Mouse (Mus musculus): ENCODE results near the gene Shc3. TPM values are rescaled to one million over a fixed set of nuclear protein-coding genes. Genes with fewer than 3 reads are reported as not detected.

Shc3 gene
- polyA plus RNA-seq, 1 experiment, result 0.21 TPM

DNA sequence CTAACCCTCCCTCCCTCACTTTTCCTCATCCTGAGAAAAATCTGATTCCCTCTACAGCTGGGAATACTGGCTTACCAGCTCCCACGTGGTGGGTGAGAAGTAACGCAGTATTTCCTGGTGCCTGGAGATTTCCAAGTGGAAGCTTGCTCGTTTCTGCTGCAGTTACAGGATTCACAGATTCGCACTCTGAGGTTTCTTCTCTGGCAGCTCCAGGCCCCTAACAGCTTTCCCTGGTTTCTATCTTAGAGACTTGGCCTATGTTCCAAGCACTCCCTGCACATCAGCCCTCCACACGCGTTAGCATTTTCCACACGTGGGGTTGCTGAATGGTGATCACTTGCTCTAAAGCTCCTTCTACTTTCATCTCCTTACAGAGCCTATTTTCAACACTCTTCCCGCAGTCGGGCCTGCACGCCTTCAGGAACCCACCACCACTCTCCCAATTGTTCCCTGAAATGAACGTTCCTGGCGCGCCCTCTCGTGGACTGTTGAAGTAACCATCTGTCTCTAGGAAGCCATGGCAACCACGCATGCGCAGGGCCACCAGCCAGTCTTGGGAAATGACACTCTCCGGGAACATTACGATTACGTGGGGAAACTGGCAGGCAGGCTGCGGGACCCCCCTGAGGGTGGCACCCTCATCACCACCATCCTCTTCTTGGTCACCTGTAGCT, 150.8 kb downstream of the Shc3 start:
- peak; percentile 93 for DNase-seq (ENCODE audit: low spot score)

DNA sequence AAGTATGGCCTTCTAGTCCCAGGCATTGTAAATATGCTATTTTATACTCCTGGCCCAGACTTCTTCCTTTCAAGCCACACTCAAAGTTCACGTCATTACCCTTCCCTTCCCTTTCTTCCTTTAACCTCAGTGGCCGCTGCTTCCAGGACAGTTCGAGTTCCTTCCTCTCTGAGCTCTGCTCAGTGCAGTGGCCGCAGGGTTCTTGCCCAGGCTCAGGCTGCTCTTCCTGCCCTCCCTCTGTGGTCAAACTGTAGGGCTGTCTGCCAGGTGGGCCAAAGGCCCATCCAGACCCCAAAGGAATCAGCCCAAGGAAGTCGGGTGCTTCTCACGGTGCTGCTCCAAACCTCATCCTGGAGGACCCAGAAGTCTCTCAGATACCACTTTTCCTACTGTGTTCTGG, 151.4 kb downstream of the Shc3 start:
- no peak for DNase-seq (ENCODE audit: low spot score)

DNA sequence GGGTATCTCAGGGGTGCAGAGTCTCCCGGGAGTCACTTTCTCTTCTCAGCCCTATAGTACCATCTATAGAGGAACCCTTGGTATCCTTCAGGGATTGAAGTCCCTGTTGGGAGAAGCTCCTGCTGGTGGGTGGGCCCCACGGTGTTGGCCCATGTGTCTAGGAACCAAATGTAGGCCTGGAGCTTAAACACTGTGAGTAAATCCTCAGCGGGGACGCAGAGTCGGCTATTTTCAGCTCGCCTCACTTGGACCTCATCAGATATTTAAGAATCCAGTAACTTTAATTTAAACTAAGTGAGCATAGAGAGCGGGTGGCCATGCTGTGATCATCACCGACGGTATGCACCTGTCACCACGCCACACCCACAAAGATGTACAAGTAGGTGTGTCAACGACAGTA, 152.5 kb downstream of the Shc3 start:
- DNase-seq (ENCODE audit: low spot score), result no peak

DNA sequence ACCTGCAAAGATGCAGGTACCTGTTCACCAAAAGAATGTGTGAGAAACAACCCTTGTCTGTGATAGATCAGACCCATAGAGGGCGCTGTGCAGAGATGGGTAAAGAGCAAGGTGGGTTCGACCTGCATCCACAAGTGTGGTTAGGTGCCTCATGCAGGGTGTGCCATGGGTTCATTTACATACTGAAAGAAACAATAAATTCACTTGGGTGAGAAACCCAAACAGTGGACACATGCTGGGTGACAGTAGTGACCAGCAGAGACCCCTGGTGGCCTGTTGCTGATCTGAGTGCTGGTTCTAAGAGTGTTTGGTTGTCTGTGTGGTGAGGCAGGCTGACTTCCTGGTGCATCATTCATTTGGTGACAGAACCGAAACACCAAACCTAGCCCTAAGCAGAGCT, 155.8 kb downstream of the Shc3 start:
- no peak for DNase-seq (ENCODE audit: low spot score)

DNA sequence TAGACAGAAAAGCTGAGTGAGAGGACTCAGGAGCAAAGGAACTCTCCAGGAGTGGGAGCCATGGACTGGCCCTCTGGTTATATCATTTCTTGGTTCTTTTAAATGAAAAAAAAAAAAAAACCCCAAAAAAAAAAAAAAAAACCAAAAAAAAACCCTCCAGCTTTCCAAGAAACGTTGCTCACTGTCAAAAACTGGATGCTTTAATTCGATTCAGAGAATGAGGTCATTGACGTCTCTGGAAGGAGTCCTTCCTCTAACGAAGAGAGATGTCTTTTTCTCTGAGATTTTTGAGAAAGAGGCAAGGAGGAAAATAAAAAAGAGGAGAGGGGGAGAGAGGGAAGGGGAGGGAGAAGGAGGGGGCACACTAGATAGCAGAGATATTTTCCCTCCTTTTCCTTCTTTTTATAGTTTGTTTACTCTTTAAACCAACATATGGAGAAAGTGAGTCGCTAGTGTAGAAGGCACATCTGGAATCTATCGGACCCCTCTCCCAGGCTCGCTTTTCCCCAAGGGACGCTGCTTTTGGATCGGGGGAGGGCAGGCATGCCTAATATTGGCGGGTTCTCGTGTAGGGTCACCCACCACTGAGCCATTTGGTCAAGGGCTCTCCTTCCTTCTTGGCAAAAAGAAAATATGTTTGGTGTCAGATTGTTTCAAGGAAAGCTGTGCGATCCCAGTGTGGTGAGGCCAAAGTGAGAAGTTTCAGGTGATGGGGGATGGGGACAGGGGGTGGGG, 157.4 kb downstream of the Shc3 start:
- no peak for DNase-seq (ENCODE audit: low spot score)

DNA sequence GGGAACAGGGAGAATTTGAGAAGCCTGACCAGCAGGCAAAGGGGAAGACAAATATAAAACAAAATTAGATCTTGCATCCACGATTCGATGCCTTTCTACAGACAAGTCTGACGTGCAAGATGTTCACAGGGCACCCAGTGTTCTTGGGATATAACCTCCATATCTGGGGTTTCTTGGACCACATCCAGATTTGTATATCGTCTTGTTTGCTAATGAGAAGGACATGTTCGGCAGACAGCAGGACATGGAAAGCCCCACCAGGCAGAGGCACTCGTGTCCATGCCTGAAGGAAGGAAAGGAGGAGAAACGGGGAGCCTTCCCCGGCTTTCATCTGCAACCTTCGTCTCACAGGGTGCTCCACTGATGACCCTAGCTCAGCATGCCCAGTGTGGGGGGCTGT, 158.0 kb downstream of the Shc3 start:
- no peak for DNase-seq (ENCODE audit: low spot score)

DNA sequence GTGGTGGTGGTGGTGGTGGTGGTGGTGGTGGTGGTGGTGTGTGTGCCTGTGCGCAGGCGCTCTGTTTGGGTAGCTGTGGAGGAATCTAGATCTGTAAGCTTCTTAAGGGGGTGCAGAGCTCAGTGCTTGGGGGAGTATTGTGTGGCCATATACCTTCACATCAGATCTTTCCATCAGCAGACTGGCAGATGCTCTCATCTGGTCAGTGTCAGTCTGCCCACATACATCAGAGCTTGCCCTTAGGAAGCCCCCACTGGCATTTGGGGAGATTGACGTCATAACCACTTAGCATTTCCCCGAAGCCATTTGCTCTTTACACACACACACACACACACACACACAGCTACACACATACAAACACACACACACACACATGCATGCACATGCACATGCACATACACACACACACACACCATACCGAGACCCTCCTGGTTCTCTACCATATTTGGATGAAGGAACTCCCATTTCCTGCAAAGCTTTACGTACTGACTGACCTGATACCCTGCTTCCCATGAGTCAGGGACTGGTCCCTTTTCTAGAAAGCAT, 159.2 kb downstream of the Shc3 start:
- DNase-seq (ENCODE audit: low spot score), result no peak

DNA sequence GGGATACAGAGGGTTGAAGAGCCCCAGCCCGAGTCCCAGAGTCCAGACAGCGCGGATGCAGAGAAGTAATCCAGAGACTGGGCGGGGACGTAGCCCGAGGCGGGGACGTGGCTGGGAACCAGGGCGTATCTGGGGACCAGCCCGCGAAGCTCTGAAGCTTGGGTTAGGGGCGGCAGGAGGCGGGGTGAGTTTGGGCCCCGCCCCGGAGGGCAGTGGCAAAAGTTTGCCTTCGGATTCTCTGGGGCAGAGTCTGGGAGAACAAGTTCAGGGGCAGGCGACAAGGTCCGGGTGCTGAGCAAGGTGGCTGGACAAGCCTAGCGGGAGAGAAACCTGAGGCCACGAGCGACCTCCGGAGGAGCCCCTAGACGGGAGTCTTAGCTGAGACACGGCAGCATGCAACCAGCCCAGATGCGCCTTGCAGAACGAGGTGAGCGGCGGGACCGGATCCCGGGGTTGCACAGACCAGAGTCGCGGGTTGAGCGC, 160.7 kb downstream of the Shc3 start, which contains the start of gene S1pr3:
TSS of gene S1pr3 (plus strand) at position 121 of the 483 bp plus-strand sequence.
- DNase-seq (ENCODE audit: low spot score), result peak; percentile 35

DNA sequence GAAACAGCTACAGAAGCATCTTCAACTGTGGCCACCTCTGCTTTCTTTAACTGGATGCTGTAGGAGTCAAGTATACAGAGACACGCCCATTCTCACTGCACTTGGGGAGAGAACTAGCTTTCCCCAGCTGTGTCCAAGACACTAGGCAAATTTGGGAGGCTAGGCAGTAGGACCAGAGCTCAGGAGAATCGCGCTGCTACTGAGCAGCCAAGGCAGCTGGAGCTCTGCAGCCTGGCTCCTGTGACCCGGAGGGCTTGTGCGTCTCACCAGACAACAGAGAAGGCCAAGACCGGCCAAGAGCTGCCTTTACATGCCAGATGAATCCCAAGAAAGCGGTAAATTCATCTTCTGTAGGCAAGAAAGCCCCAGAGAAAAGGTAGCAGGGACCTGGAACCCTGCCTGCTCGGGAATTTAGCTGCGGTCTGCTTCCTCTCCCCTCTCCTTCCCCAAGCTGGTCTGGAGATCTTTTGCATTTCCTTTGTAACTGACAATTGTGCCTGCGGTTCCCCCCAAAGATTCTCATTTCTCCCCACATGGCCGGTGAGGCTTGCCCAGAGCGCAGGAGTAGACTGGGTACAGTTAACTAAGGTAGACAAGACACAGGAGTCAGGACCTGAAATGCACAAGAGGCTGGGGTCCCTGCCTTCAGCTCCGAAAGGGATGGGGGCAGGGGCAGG, 161.5 kb downstream of the Shc3 start:
- DNase-seq (ENCODE audit: low spot score), result no peak

DNA sequence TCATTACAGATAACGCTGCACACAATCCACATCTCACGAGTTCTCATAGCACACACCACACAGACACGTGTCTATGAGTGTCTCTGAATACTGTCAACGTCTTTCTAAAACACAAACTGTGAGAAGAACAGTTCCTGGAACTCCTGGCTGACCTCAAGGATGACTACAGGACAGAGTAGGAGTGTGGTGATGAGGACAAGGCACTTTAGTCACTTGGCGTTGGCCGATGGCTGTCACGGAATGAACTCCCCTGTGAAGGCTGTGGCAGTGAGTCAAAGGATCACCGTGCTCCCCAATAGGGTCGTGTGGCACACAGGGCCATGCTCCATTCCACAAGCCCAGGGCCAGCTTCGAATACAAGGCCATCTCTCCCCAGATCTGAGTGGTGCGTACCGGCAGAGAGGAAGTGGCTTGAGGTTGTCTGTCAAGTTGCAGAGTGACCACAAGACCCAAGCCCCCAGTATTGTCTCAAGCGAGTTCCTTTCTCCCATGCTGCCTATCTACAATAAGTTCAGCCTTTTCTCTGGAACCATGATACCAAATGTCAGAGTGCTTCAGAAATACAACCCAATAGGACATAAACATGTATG, 163.4 kb downstream of the Shc3 start:
- DNase-seq (ENCODE audit: low spot score), result no peak

DNA sequence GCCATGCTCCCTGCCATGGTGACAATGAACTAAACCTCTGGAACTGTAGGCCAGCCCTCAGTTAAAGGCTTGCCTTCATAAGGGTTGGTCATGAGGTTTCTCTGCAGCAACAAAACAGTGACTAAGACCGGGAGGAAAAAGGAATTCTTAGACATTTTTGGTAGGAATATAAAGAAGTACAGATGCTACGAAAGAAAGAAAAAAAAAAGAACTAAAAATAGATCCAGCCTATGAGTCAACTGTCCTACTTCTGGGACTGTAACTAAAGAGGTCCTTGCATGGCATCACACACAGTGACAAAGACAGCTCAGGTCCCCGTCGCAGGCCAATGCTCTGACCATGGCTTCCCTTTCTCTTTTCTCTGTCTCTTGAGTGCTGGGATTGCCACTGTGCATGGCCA, 164.7 kb downstream of the Shc3 start:
- DNase-seq (ENCODE audit: low spot score), result no peak

DNA sequence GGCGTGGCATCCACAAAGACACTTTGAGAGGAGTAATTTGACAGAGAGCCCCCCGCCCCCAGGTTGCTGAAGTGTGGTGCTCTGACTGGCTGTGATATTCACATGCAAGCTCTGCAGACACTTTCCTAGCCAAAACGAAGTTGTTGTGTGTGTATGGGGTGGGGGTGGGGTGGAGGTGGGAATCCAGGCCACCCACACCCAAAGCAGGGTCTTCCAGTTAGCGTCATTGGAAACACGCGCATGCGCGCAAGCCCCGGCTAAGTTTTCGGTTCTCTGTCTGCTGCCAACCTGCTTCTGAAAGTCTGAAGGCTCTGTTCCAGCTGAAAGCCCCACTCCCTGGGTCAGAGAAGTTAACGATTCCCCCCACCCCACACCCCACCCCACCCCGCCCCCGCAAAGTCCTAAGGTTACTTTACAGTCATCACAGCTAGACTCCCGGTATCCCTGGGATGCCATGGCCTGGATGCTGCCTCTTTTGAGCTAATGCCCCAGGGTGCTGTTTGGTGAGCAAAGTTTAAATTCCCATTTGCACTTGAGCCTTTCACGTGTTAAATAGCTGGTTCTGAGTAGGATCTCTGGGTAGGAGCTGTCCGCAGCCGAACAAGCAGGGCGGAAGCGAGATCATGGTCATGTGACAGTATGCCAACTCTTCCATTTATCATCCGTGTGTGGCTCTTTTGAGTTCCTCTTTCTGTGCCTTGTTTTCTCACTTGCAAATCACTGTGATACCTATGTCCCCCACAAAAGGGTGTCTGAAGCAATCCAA, 168.3 kb downstream of the Shc3 start:
- DNase-seq (ENCODE audit: low spot score), result no peak

DNA sequence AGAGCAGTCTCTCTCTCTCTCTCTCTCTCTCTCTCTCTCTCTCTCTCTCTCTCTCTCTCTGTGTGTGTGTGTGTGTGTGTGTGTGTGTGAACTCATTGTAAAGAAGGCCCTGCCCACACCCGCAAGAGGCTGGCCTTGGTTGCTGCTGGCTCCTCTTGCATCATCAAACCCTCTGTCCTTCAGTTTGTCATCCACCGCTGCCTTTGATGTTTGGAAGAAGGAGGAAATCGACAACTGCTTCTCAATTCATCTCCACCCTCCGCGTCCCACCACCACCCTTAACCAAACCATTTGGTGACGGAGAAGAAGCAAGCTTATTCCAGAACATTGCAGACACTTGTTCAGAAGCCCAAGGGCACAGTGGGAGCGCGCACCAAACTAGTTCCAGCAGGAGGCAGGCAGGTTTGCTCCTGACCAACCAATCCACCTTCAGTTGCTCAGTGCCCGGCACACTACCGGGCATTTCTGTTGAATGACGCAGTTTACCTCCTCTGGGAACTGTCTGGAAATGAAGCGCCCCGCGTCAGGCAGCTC, 169.0 kb downstream of the Shc3 start:
- peak; percentile 32 for DNase-seq (ENCODE audit: low spot score)

DNA sequence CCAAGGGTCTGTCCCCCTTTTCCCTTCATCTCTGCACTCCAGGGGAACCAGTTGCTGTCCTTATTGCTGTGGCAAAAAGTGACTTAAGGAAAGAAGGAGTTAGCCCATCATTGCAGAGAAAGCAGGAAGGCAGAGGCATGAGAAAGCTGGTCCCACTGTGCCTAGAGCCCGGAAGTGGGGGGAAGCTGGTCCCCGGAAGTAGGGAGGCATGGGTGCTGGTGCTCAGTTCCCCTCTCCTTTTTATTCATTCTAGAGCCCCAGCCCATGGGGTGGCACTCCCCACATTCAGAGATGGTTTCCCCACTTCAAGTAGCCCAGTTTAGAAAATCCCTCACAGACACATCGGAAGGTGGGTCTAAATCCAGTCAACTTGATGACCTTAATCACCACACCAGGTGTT, 169.7 kb downstream of the Shc3 start:
- no peak for DNase-seq (ENCODE audit: low spot score)

DNA sequence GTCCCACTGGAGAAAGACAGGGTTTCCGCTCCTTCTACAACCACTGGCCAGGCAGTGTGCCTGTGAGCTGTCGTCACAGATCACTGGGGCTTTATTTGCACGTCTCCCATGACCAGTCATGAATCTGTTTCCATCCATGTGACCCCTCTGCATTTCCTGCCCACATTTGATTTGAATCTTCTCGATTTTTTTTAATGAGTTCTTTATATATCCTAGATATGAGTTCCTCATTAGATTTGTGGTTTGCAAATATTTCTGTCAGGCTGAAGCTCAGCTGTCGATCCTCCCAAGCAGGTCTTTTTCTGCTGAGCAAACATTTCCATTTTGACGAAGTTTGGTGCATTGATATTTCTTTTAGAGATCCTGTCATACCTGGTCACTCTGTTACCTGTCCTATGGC, 171.4 kb downstream of the Shc3 start:
- no peak for DNase-seq (ENCODE audit: low spot score)

DNA sequence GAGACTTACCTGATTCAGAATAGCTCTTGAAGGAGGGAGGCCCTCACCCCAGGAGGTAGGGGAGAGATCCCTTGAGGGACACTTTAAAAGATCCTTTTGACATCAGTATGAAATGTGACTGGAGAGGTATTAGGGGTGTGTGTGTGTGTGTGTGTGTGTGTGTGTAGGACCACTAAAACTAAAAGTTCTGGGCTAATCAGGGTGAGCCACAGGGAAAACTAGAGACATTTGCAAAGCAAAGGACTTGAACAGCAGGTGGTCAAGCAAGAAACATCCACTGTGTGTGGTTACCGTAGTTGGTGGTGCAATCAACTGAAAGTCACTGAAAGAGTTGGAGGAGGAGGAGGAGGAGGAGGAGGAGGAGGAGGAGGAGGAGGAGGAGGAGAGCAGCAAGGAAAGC, 177.0 kb downstream of the Shc3 start:
- DNase-seq (ENCODE audit: low spot score), result no peak

DNA sequence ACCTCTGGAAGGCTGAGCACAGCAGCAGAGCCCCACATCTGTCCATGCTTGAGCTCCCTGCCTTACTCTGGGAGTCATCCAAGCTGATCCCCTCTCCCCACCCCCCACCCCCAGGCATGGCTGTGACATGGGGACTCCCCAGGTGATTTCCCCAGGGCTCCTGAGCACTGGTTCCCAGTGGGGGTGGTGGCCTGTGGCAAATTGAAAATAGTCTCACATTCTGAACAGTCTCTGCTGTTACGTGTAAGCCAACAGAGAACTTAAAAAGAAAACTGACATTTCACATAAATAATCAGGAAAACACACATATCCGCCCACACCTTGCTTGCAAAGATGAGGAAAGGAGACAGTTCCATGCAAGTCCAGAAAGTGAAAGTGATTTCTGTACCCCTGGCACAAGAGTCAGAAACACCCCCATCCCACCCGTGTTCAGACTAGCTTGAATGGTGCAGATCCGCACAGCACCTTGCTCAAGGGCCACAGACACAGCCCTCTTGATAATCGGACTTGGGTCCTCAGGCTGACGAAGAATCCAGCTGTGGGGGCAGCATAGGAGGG, 177.8 kb downstream of the Shc3 start:
- DNase-seq (ENCODE audit: low spot score), result no peak

DNA sequence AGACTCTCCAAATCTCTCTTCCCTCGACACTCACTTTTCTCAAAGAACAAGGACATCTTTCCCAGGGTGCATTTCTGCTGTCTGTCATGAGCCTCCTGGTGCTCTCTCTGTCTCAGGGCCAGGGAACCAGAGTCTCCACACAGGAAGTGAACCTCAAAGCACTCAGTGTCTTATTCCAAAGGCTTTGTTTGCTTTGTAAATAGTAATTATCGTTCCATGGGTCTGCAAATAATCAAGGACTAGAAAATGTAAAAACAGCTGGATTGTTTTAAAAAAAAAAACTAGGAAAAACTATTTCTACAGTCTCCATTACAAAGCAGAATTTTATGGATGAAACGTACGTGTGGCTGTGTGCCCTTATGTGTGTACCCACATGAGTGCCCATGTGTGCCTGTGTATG, 178.8 kb downstream of the Shc3 start:
- no peak for DNase-seq (ENCODE audit: low spot score)

DNA sequence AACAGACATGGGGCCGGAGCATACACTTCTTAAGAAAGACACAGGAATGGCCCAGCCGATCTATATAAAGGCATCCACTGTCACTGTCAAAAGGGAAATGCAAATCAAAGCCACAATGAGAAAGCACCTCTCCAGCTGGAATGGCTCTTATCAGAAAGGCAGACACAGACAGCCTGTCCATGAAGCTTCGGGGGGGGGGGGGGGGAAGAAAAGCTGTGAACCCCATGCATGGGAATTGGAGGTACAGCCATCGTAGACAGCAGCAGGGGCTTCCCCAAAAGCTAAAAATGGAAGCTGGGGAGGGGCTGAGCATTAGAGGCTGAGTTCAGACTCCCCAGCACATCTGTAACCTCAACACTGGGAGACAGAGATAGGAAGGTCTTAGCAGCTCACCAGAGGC, 181.3 kb downstream of the Shc3 start:
- no peak for DNase-seq (ENCODE audit: low spot score)

DNA sequence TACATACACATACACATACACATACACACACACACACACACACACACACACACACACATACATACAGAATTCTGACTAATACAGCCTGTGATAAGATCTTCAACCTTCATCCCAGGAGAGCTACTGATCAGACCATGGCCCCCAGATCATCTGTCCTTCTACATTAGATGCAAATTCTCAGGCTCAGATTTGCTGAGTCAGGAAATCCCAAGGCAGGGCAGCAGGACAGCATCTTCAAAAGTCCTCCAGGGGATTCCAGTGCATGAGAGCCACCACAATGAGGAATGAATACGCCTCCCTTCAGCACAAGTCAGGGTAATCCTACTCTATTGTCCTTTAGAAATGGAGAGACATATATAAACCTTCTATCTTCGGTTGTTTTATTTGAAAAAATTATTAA, 184.3 kb downstream of the Shc3 start:
- no peak for DNase-seq (ENCODE audit: low spot score)

DNA sequence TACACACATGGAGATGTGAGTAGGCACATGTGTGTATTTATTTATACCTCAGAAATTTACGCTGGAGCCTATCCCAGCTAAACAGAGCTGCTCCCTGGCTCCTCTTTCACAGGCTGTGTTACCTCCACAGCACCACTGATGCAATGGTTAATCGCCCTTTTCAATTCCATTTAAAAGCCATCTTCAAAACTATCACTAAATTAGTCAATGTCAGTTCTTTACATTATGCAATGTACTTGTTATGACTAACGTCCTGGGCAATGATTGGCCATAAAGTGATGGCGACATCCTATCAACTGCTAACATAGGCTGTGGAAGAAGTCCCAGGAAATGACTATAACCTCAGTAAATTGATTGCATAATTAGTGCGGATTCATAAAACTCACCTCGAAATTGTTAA, 187.7 kb downstream of the Shc3 start:
- DNase-seq (ENCODE audit: low spot score), result no peak
